Mouse (Mus musculus) T-helper 2 cell (primary cell): ENCODE results near the gene Ahnak.

Experiments used
- in situ Hi-C: fragments of 300-600 bp; cut with MboI, MseI; formaldehyde crosslinking; loops from one replicate; pipeline ENCODE4 v1.15.1; 2025; ENCODE audit warnings: high pct_unique_total_duplicates

Gene Ahnak

GRCm38 (mm10) chr19:9061221-9061893, 72.3 kb downstream of the Ahnak start:
- in situ Hi-C loops = no loop called here

GRCm38 (mm10) chr19:9062822-9063221, 73.7 kb downstream of the Ahnak start:
- in situ Hi-C loops = no loop called here

DNA sequence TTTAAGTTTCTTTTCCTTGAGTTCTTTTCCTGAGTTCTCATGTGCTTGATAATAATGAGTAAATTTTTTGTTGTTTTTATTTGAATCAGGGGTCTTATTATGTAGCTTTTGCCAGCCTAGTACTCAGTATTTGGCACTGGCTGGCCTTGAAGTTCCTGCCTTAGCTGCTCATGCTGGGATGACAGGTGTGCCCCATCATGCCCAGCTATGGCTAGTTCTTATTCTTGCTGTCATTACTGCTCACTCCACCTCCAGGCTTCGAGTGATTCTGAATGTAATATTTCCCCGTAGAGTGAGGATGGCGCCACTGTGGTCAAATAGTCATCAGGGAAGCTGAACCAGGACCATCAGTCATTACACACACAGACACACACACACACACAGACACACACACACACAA, 74.7 kb downstream of the Ahnak start:
- in situ Hi-C loops = no loop called here

DNA sequence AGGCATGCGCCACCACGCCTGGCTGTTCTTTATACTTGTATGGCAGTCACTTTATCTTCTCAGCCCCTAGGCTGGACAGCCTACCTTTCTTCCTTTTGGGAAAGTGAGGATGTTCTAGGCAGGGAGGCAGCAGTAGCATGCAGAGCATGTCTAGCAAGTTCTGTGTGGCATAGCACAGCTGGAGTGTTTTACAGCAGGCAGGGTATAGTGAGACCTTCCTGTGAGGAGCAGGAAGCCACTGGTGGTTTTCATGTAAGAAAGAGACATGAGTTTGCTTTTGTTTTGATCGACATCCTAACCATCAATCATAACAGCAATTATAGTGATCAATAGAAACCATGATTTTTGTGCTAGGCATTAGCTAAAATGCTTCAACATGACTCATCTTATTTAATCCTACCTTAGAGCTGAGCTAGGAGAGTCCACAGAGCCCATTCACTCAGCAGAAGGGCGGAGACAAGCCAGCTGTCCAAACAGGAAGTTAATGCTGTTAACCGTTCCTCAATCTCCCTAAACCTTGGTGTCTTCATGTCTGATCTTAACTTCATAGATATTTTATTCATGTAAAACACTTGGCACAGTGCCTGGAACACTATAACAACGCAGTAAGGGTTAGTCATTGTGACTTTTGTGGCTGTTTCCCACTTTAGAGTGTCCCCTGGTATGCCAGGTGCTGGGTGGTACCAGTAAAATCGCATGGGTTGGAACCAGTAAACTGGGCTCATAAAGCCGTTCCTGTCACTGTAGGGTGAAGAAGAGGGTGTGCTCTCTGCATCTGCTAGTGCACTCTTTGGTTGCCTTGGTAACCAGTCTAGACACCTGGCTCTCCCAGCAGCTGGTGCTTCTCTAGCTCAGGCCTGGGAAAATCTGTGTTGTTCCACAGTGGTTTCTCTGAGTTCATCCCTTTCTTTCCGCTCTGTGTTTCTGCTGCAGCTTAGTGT, 76.8 kb downstream of the Ahnak start:
- in situ Hi-C loops = no loop called here

DNA sequence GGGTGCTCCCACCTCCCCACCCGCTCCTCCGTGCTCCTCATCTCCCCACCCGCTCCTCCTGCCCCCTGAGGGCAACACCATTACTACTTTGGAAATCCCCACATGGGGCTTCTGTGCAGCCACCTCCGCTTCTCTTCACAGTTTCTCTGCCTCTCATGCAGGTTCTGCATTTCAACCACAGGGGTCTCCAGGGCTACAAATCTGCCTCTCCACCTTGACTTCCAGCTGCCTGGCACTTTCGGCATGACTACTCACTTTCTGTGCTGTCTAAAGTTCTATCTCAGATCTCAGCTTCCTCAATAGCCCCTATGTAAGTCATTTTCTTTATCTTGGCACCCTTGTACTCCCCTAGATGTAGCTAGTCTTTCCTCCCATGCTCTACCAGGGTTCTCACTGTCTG, 78.2 kb downstream of the Ahnak start:
- in situ Hi-C loops = no loop called here

DNA sequence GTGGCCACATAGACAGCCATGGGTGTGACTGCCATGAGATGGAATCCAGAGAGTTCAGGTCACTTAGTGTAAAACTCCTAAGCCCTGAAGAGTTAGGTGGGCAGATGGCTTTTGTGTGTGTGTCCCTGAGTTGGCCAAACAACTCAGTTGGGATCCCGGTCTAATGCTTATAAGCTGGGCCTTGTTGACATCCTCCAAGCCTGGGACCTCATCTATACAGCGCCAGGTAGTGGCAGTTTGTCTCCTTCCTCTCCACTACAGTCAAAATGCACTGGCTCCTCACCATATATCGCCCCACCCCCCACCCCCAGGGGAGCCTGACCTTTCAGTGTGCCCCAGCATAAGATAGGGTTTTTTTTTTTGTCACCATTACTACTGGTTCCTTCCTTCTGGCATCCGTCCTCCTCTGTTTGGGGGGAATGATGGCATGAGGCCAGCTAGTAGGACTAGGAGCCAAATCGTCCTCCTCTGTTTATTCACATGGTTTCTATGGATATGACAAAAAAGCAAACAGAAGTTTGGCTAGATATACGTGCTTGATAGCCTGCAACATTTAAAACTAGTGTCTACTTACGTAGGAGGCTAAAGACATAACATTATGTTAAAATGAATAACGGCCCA, 80.7 kb downstream of the Ahnak start:
- in situ Hi-C loops = no loop called here

DNA sequence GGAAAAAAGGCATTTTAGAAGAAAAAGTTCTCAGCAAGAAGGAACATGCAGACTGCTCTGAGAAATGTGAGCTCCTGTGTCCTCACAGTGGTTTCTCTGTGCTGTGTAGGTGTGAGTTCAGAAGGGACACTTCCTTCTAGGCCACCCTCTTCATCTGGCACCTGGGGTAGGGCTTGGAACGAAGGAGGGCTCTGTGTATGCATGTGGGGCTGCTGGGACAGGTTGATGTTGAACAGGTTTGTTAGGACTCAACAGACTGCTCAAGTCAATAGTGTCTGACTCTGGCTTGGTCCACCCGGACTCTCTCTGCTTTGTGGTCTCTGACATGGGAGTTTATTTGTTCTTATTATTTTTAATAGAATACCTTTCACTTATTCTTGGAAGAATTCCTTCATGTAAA, 81.2 kb downstream of the Ahnak start:
- in situ Hi-C loops = no loop called here

- in situ Hi-C loops = no loop called here
These were observed 82.5 kb downstream of the Ahnak start for GRCm38 (mm10) chr19:9071456-9072156.

GRCm38 (mm10) chr19:9072157-9072530, 83.1 kb downstream of the Ahnak start:
- in situ Hi-C loops = no loop called here

DNA sequence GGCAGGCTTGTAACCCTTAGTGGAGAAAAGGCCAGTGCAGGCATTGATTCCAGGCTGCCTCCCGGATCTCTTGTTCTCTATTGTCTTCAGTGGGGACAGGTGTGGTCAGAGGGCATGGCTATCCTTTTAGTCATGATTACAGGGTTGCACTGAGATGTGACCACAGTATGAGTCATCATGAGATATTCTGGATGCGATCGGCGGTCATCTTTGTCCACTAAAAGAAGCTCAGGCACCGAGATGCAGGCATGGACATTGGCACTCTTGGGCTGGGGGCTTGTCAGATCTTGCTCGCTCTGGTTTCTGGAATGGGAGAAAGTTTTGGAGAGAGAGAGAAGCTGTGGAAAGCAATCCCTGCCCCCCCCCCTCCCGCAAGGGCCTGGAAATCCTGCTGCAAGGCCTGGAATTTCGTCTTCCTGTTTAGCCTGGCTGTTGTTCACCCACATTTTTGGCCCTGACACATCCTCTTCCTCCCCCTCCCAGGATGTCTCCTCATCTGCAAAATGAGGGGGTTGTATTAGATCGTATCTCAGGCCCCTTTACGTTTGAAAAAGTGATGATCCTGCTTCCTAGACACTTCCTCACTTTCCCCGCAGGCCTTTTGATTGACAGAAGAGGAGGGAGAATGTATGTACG, 84.8 kb downstream of the Ahnak start:
- in situ Hi-C loops = no loop called here

DNA sequence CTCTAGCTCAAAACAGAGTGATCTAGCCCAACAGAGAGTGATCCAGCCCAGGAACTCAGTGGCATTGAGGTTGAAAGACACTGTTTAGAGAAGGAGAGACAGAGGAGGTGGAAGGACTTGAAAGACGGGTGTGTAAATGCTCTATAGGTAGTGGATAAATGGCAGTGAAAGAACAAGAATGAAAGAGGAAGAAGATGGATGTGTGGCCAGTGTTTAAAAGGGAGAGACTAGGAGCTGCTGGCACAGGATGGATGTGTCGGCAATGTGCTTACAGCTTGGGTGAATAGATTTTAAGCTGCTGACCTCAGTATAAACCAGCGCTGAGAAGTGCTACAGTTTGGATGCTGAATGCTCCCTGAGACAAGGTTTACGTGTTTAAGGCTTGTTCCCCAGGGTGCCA, 85.3 kb downstream of the Ahnak start:
- in situ Hi-C loops = no loop called here

DNA sequence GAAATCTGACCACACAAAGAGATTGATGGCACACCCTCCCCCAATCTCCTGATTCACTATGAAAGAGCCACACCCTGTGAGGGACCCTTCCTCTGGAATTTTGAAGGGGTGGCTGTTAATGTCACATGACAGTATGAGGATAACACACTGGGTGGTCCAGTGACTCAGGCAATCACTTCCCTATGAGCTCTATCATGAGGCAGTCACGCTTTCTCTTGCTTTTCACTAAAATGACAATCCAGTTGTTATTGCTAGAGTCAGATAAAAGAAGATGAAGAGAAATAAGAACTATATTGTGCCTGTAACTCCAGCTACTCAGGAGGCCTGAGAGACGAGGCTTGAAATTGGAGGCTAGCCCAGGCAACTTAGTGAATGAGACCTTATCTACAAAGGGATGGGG, 86.5 kb downstream of the Ahnak start:
- in situ Hi-C loops = no loop called here

DNA sequence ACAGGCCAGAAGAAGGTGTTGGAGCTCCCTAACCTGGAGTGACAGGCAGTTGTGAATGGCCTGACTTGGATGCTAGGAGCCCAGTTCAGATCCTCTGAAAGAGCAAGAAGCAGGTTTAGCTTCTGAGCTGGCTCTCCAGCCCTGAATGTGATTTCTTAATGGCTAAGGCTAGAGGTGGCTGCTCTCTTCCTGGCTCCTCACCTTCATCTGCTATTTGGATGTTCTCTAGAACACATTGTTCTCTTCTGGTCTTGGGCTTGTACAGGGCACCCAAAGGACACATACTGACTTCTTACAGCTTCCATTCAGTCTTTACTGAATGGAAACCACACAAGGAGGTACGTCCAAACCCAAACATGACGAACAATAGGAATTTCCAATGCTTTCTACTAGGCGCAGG, 87.0 kb downstream of the Ahnak start:
- in situ Hi-C loops = no loop called here

- in situ Hi-C loops = no loop called here
These were observed 88.0 kb downstream of the Ahnak start for GRCm38 (mm10) chr19:9076982-9077660.

GRCm38 (mm10) chr19:9079916-9080315, 90.8 kb downstream of the Ahnak start:
- in situ Hi-C loops = loop anchor here (10.0 kb wide), 1 partner anchor 95 kb away; the partner anchor contains the start of gene Ahnak

GRCm38 (mm10) chr19:9081311-9082190, 92.5 kb downstream of the Ahnak start:
- in situ Hi-C loops = loop anchor here (10.0 kb wide), 1 partner anchor 97 kb away; the partner anchor contains the start of gene Ahnak

DNA sequence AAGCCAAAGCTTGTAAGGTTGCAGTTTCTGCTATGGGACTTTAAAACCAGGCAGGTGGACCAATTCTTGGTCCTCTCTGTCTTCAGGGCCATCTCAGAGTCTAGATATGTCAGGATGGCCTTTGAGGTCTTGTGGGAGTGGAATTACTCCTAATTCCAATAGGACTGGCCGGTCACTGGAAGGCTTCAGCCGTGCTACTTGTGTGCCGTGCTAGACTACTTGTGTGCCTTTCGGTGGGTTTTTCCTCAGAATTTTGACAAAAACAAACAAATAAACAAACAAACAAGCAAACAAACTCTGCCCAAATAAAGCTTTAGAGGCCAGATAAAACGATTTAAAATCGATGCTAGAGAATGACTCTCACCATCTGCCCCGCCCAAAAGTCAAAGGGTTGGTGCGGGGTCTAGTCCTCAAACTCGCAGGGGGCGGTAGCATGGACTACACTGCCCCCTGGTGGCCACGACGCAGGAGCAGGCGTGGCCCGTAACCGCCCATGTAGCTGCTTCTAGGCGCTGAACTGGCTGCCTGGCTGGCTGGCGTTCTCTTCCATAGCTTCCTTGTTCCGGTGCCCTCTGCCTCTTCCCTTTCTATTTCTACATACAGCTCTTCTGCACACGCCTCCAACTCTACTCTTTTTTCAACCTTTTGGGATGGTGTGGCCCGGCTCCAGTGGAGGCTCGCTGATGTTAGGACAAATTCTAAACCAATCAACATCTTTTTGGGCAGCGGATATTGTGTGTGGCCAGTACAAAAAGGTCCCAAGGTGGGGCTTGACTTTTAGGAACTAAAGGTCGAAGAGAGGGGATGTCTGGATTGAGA, 93.3 kb downstream of the Ahnak start:
- in situ Hi-C loops = loop anchor here (10.0 kb wide), 1 partner anchor 98 kb away; the partner anchor contains the start of gene Ahnak

- in situ Hi-C loops = loop anchor here (10.0 kb wide), 1 partner anchor 98 kb away; the partner anchor contains the start of gene Ahnak
These were observed 93.9 kb downstream of the Ahnak start for GRCm38 (mm10) chr19:9083010-9083355.

DNA sequence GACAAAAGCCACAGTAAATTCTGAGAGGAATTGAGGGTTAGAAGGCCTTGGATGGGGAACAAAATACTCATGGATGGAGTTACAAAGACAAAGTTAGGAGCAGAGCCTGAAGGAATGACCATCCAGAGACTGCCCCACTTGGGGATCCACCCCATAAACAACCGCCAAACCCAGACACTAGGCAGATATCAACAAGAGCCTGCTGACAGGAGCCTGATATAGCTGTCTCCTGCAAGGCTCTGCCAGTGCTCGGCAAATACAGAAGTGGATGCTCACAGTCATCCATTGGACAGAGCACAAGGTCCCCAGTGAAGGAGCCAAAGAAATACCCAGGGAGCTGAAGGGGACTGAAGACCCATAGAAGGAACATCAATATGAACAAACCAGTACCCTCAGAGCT, 94.8 kb downstream of the Ahnak start:
- in situ Hi-C loops = loop anchor here (10.0 kb wide), 1 partner anchor 99 kb away; the partner anchor contains the start of gene Ahnak
